Mouse (Mus musculus): Measurements from ENCODE around the gene Wnt7a. TPM values are rescaled to one million over a fixed set of nuclear protein-coding genes. Genes with fewer than 3 reads are reported as not detected.
A peak's percentile ranks its signal among the peaks of the same experiment; 100 is the strongest.

Gene Wnt7a
- polyA plus RNA-seq, 1 experiment from 2014 or later = 11.1 TPM

DNA sequence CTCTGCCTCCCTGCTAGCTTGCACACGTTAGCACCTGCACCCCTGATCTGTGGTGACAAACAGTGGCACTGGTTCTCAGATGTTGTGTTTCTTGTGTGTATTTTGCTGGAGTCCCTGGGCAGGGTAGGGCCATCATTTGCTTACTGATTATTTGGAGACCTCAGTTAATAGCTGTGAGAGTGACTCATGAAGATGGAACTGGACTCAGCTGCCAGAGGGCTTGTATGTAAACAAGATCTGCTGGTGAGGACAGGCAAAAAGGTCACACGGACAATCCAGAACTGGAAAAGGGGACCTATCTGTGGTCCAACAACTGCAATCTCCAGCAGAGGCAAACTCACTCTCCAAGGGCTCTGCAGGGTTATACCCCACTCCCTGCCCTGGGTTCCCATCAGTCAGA is 52.8 kb downstream of the Wnt7a start:
- Histone ChIP-seq H3K27ac (no peak overlapping the region), H3K4me3 (no peak overlapping the region), H3K9me3 (no peaks in the 10 kb centered on the region), H3K36me3 (no peaks in the 10 kb centered on the region), H3K27me3 (replicated peaks) (no peaks in the 10 kb centered on the region), H3K4me2 (replicated peaks) (no peak overlapping the region), H3K9ac (no peak overlapping the region), H3K4me1 (peaks cover 17% of the 10 kb centered on the region; the same call in 1 of the 2 replicates)
- 83% methylated on average over 2 of the region's 2 CpGs for WGBS
- no peak for ATAC-seq (ENCODE audit: low FRiP score, low read depth)

DNA sequence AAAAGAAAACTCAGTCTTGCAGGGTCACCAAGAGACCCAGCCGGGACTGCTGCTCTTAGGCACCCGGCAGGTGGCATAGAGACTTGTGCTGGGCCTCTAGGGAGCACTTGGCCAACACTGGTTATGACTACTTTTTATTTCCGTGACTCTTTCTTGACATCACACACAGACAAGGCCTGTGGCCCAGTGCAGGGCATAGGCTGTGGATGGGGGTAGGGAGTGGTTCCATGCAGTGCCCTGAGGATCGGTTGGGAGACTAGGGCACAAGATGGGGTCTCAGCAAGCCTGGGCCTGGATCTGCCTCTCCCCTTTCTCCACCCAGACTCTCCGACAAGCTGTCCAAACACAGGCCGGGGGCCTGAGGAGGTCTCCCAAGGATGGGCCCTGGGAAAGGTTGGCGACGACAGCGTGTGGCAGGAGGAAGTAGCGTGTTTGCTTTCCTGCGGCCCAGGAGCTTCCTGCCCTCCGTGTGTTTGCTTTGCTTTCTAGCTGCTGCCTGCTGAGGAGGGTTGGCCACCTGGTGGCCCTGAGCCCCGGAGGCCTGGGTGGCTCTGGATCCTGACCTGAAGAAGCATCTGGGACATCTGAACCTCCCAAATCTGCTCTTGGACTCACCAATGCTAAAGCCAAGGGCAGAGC is 53.8 kb downstream of the Wnt7a start:
- peaks cover 17% of the 10 kb centered on the region; the same call in 1 of the 2 replicates for H3K4me1 ChIP-seq
- no peak overlapping the region for H3K27ac ChIP-seq
- H3K4me3 ChIP-seq = no peak overlapping the region
- H3K9ac ChIP-seq = no peak overlapping the region
- H3K27me3 ChIP-seq (replicated peaks) = no peaks in the 10 kb centered on the region
- 76% methylated on average over 13 of the region's 13 CpGs for WGBS
- H3K4me2 ChIP-seq (replicated peaks) = no peak overlapping the region
- no peaks in the 10 kb centered on the region for H3K9me3 ChIP-seq
- H3K36me3 ChIP-seq = no peaks in the 10 kb centered on the region
- no peak for ATAC-seq (ENCODE audit: low FRiP score, low read depth)

DNA sequence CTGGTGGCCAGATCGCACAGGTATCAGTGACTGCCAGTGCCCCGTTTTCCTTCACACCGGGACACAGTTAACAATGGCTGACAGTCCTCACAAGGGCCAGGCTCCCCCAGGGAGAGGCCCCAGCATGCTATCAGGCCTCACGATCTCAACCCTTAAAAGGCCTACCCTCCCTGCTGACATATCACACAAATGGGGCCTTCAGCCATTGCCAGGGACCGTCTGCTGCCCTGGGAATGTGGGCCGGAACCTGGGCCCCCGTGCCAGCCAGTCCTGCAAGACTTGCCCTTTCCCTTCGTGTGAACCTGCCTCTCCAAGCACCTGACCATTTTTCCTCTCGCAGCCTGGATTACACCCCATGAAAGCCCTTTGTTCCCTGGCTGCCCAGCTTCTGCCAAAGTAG is 61.5 kb downstream of the Wnt7a start:
- ATAC-seq (ENCODE audit: low FRiP score, low read depth) = no peak
- Histone ChIP-seq H3K27ac (no peak overlapping the region), H3K27me3 (replicated peaks) (no peaks in the 10 kb centered on the region), H3K36me3 (no peaks in the 10 kb centered on the region), H3K4me3 (no peak overlapping the region), H3K9me3 (no peaks in the 10 kb centered on the region), H3K9ac (no peak overlapping the region), H3K4me2 (replicated peaks) (no peak overlapping the region), H3K4me1 (peaks cover 48% of the 10 kb centered on the region)
- WGBS = 53% methylated on average over 9 of the region's 9 CpGs

DNA sequence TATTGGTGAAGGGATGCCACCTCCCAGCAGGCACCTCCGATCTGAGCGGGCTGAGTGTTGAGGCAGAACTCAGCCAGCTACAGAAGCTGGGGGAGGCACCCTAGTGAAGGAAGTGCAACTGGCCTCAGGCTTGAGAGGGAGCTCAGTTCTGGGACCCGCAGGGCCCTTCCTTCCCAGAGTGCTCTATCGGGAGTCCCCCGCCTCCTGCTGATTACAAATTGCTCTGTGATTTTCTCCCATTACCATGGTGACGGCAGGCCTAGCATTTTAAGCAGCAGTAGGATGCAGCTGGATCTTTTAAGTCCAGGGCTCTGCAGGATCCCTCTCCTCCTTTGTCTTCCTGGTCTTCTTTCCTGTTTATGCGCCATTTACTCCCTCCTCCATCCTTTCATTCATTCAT is 63.4 kb downstream of the Wnt7a start:
- Histone ChIP-seq H3K4me2 (replicated peaks) (peak overlapping the region; percentile 2; the same call in 1 of the 2 replicates), H3K36me3 (no peaks in the 10 kb centered on the region), H3K4me3 (no peak overlapping the region), H3K9me3 (no peaks in the 10 kb centered on the region), H3K27ac (no peak overlapping the region), H3K27me3 (replicated peaks) (no peaks in the 10 kb centered on the region), H3K9ac (no peak overlapping the region), H3K4me1 (peaks cover 64% of the 10 kb centered on the region)
- ATAC-seq (ENCODE audit: low FRiP score, low read depth) = peak; percentile 55
- 7% methylated on average over 7 of the region's 7 CpGs for WGBS

DNA sequence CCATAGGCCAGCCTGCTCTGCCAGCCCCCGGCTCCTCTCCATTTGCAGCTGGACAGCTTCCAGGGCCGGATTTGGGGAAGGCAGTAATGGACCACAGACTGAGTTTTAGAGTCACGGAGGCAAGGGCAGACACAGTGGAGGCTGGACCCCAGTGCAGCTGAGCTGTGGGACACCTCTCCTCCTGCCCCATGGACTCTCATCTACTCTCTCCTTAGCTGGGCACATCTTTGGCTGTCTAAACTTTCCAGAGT is 64.3 kb downstream of the Wnt7a start:
- no peak overlapping the region for H3K4me2 ChIP-seq (replicated peaks)
- H3K9ac ChIP-seq = no peak overlapping the region
- H3K4me1 ChIP-seq = peaks cover 64% of the 10 kb centered on the region
- H3K27me3 ChIP-seq (replicated peaks) = no peaks in the 10 kb centered on the region
- no peak overlapping the region for H3K4me3 ChIP-seq
- 20% methylated on average over 3 of the region's 3 CpGs for WGBS
- no peak for ATAC-seq (ENCODE audit: low FRiP score, low read depth)
- H3K36me3 ChIP-seq = no peaks in the 10 kb centered on the region
- no peaks in the 10 kb centered on the region for H3K9me3 ChIP-seq
- H3K27ac ChIP-seq = peak overlapping the region; percentile 44; the same call in 1 of the 2 replicates

DNA sequence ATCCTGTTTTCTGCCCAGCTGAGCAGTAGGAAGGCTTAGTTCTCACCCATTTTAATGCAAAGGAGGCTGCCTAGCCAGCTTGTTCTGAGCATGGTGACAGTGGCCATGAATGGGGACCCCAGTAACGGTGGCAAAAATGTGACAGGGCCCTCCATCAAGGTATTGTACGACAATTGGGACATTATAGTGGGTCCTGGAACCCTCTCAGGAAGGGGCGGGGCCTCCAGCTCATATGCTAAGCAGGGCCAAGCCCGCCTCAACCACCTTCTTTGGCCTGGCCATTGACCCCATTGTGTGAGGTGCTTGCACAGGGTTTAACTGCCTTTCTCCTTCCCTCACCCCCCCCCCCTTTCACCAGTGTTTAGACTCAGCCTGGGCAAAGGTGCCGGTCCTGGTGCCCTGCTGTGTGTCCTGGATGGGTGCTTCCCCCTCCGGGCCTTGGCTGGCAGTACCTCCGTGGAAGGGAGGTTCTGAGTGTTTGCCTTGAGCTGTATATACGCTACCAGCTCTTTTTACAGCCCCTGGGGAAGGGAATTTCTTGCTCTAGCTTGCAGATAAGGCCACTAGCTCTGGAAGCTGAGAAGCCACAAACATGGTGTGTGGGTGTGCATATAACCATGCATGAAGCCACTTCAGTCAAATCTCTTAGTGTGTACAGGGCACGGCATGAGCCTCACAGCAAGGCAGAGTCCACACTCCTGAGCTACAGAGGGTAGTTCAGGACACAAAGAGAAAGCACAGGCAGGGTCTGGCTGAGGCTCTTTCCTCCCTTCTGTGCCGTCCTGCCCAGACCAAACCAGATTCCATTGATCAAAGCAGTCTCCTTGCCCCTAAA is 64.9 kb downstream of the Wnt7a start:
- H3K4me1 ChIP-seq = peaks cover 64% of the 10 kb centered on the region
- WGBS = 14% methylated on average over 10 of the region's 10 CpGs

DNA sequence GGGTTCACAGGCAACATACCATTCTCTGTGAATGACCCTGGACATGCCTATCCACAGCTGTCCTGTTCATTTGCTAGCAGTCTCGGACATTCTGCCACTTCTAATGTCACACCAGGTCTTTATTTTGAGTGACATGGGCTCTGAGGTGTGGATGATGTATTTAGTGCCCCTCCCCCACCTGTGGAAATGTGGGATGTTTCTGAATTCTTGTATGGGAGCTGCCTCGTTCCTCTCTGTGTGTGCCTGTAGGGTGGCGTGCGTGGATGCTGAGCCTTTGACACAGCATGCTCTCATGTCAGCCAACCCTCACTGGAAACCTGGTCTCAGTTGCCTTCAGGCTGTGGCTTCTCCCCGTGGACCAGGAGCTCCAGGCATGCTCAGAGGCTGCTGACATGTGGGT is 66.1 kb downstream of the Wnt7a start:
- ATAC-seq (ENCODE audit: low FRiP score, low read depth) = no peak
- H3K9me3 ChIP-seq = no peaks in the 10 kb centered on the region
- no peak overlapping the region for H3K4me2 ChIP-seq (replicated peaks)
- peaks cover 64% of the 10 kb centered on the region for H3K4me1 ChIP-seq
- H3K9ac ChIP-seq = no peak overlapping the region
- 49% methylated on average over 5 of the region's 5 CpGs for WGBS
- no peak overlapping the region for H3K27ac ChIP-seq
- H3K36me3 ChIP-seq = no peaks in the 10 kb centered on the region
- H3K4me3 ChIP-seq = no peak overlapping the region
- no peaks in the 10 kb centered on the region for H3K27me3 ChIP-seq (replicated peaks)

More for the DNA sequence above, 64.9 kb downstream of the Wnt7a start:
- peak overlapping the region; percentile 54; the same call in 1 of the 2 replicates for H3K27ac ChIP-seq
- ATAC-seq (ENCODE audit: low FRiP score, low read depth) = peak; percentile 71
- H3K36me3 ChIP-seq = no peaks in the 10 kb centered on the region
- no peak overlapping the region for H3K4me2 ChIP-seq (replicated peaks)
- H3K9ac ChIP-seq = no peak overlapping the region
- H3K4me3 ChIP-seq = no peak overlapping the region
- H3K27me3 ChIP-seq (replicated peaks) = no peaks in the 10 kb centered on the region
- no peaks in the 10 kb centered on the region for H3K9me3 ChIP-seq

DNA sequence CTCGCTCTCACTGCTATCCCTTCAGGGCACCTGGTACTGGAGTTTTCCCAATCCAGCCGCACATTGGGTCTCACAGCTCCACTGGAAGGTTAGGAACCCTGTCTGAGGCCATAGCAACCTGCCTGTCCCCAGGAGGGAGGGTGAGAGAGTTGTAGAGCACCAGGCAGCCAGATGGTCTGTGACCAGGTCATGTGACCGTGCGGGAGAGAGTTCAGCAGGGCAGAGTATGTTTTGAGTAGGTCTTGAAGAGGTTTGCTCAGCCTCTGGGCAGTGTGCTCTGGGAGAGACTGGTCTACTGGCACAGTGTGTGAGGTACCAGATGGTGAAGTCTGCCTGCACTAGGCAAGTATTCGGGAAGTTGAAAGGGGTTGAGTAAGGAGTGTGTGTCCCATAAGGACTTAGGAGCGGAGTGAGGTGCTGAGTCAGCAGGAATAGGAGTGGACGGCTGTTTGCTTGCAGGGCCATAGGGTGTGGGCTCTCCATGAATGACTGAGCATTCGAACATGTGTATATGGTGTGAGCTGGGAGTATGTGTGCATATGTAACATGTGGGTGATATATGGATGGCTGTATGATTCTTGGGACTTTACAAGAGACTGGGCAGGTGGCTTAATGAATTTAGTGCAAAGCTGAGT is 71.4 kb downstream of the Wnt7a start:
- Histone ChIP-seq H3K9ac (no peak overlapping the region), H3K27me3 (replicated peaks) (no peaks in the 10 kb centered on the region), H3K4me1 (peaks cover 21% of the 10 kb centered on the region), H3K4me2 (replicated peaks) (no peak overlapping the region), H3K27ac (no peak overlapping the region), H3K36me3 (no peaks in the 10 kb centered on the region), H3K4me3 (no peak overlapping the region), H3K9me3 (no peaks in the 10 kb centered on the region)
- 71% methylated on average over 8 of the region's 8 CpGs for WGBS
- ATAC-seq (ENCODE audit: low FRiP score, low read depth) = no peak

DNA sequence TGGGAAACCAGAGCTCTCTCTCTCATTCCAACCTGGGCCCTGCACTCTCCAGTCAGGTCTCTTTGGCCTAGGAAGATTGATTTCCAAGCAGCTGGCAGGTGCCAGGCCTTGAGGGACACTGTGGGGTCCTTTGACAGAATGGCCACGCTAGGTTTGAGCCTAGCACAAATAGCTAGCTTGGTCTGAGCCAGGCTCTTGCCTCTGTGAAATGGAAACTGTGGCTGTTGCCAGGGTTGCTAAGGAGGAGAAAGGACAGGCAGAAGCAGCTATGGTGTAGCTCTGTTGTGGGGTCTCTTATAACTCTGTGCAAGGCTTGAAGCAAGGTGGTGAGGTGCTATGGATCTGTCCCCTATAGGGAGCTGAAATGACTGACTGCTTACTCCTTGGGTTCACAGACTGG is 75.7 kb downstream of the Wnt7a start:
- no peak for ATAC-seq (ENCODE audit: low FRiP score, low read depth)
- 78% methylated on average over 1 of the region's 1 CpGs for WGBS

DNA sequence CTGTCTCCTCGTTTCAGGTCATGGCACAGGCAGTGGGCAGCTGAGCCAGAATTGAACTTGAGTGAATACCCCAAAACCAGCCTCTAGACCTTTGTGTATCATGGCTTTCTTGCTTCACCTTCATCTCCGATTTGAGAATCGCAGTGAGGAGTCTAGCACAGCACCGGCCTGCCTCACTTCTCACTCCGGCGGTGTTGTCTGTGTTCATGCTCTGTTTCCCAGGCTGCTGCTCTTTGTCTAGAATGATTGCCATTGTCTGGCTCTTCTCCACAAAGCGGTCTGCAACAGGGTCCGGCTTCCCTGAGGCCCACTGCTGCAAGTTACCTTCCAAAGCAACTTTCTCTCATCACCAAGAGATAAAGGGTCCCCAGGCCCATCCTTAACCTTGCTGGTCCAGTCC is 79.3 kb downstream of the Wnt7a start:
- Histone ChIP-seq H3K9ac (no peak overlapping the region), H3K27me3 (replicated peaks) (no peaks in the 10 kb centered on the region), H3K4me1 (no peaks in the 10 kb centered on the region), H3K36me3 (no peaks in the 10 kb centered on the region), H3K4me2 (replicated peaks) (no peak overlapping the region), H3K9me3 (no peaks in the 10 kb centered on the region), H3K4me3 (no peak overlapping the region), H3K27ac (no peak overlapping the region)
- ATAC-seq (ENCODE audit: low FRiP score, low read depth) = no peak
- WGBS = 73% methylated on average over 8 of the region's 8 CpGs

More for the DNA sequence above, 75.7 kb downstream of the Wnt7a start:
- no peaks in the 10 kb centered on the region for H3K36me3 ChIP-seq
- no peak overlapping the region for H3K4me3 ChIP-seq
- no peak overlapping the region for H3K9ac ChIP-seq
- no peaks in the 10 kb centered on the region for H3K27me3 ChIP-seq (replicated peaks)
- H3K4me1 ChIP-seq = peaks cover 5% of the 10 kb centered on the region; the same call in 1 of the 2 replicates
- H3K4me2 ChIP-seq (replicated peaks) = no peak overlapping the region
- no peaks in the 10 kb centered on the region for H3K9me3 ChIP-seq
- H3K27ac ChIP-seq = no peak overlapping the region

DNA sequence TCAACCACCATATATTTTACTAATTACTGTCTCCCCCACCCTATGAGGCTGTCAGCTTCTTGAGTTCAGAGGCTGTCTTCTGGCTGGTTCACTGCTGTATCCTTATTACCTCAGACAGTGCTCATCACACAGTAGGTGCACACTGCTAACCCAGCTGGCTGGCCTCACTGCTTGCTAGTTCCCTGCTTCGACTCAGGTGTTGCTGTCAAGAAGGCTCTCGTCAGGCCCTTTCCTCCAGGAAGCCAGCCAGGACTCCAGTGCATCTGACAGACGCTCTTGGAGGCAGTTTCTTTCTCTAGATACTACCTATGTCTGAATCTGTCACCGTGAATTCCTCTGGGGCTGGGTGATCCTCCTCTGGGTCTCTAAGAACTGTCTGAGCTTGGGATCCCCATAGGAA is 85.6 kb downstream of the Wnt7a start:
- WGBS = 90% methylated on average over 4 of the region's 4 CpGs
- H3K4me2 ChIP-seq (replicated peaks) = no peak overlapping the region

DNA sequence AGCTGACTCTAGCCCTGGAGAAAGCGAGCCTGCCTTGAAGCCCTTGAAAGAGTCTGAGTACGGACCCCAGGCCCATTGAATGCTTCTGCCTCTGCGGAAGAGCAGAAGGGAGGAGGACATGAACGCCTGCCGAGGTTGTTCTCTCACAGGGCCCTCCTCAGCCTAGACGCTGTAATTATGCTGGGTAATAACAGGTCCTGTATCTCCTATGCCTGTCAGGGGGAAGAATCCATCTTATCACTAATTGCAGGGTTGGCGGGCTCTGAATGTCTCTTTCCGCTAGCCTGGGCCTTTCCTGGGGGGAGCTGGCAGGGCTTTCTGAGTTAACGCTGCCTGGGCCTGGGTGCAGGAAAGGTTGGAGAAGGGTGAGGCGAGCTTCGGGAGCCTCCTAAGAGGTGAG is 86.4 kb downstream of the Wnt7a start:
- no peak for ATAC-seq (ENCODE audit: low FRiP score, low read depth)
- H3K9me3 ChIP-seq = no peaks in the 10 kb centered on the region
- H3K9ac ChIP-seq = no peak overlapping the region
- no peaks in the 10 kb centered on the region for H3K27me3 ChIP-seq (replicated peaks)
- H3K27ac ChIP-seq = no peak overlapping the region
- peaks cover 16% of the 10 kb centered on the region; the same call in 1 of the 2 replicates for H3K4me1 ChIP-seq
- H3K4me3 ChIP-seq = 0 out of 2 replicates have a peak overlapping the region, but pooled peaks have one; percentile 3
- H3K4me2 ChIP-seq (replicated peaks) = no peak overlapping the region
- H3K36me3 ChIP-seq = no peaks in the 10 kb centered on the region
- 38% methylated on average over 11 of the region's 11 CpGs for WGBS

More for the DNA sequence above, 85.6 kb downstream of the Wnt7a start:
- Histone ChIP-seq H3K27me3 (replicated peaks) (no peaks in the 10 kb centered on the region), H3K4me1 (peaks cover 16% of the 10 kb centered on the region; the same call in 1 of the 2 replicates), H3K36me3 (no peaks in the 10 kb centered on the region), H3K27ac (no peak overlapping the region), H3K9ac (no peak overlapping the region), H3K4me3 (no peak overlapping the region), H3K9me3 (no peaks in the 10 kb centered on the region)
- ATAC-seq (ENCODE audit: low FRiP score, low read depth) = no peak
